Comparison of ENCODE assay signal across 23 mouse cellular contexts in genomic region chr4:133793269-133793668, GRCm38 (mm10).
"Had no signal": no experiment of that assay in that cellular context is flagged by ENCODE, and none has a peak within 500 bp of the region (broad histone marks: within the 10 kb centered on the region; RNA-seq: fewer than 3 reads in every experiment).

No protein-coding gene starts in this region.

- H3K4me3 ChIP-seq: heart, adult 2 months; heart, embryonic 13.5 days; heart, embryonic 15.5 days; hindbrain, embryonic 13.5 days; hindbrain, embryonic 15.5 days; layer of hippocampus, adult 2 months; limb, embryonic 13.5 days; limb, embryonic 15.5 days; liver, embryonic 12.5 days had no signal

- H3K36me3 ChIP-seq: heart, embryonic 13.5 days; heart, embryonic 15.5 days; hindbrain, embryonic 13.5 days; hindbrain, embryonic 15.5 days; limb, embryonic 13.5 days; limb, embryonic 15.5 days; liver, embryonic 12.5 days had no signal

- H3K4me1 ChIP-seq: heart, embryonic 13.5 days; heart, embryonic 15.5 days; hindbrain, embryonic 13.5 days; hindbrain, embryonic 15.5 days; limb, embryonic 13.5 days; limb, embryonic 15.5 days; liver, embryonic 12.5 days had no signal

- ATAC-seq: inflammation-experienced regulatory T-cells, adult 6 months; intestine, postnatal 0 days; liver, embryonic 12.5 days had no signal

- H3K4me2 ChIP-seq: heart, embryonic 11.5 days; heart, embryonic 13.5 days; heart, embryonic 15.5 days; hindbrain, embryonic 13.5 days; hindbrain, embryonic 15.5 days; limb, embryonic 13.5 days; limb, embryonic 15.5 days; liver, embryonic 12.5 days had no signal

- H3K9ac ChIP-seq: heart, embryonic 13.5 days; heart, embryonic 15.5 days; hindbrain, embryonic 13.5 days; hindbrain, embryonic 15.5 days; limb, embryonic 13.5 days; limb, embryonic 15.5 days; liver, embryonic 12.5 days had no signal

- DNase-seq: gastrocnemius, postnatal 14 days; gastrocnemius, postnatal 36 days; heart, adult 11 months; heart, adult 2 months; heart, postnatal 14 days; heart, postnatal 36 days; kidney, adult 18-20 months; kidney, adult 8-10 months; kidney, postnatal 10 days; kidney, postnatal 25 days; kidney, postnatal 4 days; left cerebral cortex, postnatal 4 days had no signal

- H3K9me3 ChIP-seq: heart, embryonic 13.5 days; heart, embryonic 15.5 days; hindbrain, embryonic 13.5 days; hindbrain, embryonic 15.5 days; limb, embryonic 13.5 days; limb, embryonic 15.5 days; liver, embryonic 12.5 days had no signal

- H3K27me3 ChIP-seq: heart, embryonic 13.5 days; heart, embryonic 15.5 days; hindbrain, embryonic 13.5 days; hindbrain, embryonic 15.5 days; limb, embryonic 13.5 days; limb, embryonic 15.5 days; liver, embryonic 12.5 days had no signal

- H3K27ac ChIP-seq: heart, adult 2 months; heart, embryonic 13.5 days; heart, embryonic 15.5 days; hindbrain, embryonic 13.5 days; hindbrain, embryonic 15.5 days; layer of hippocampus, adult 2 months; limb, embryonic 13.5 days; limb, embryonic 15.5 days; liver, embryonic 12.5 days had no signal
